Mouse (Mus musculus) embryo, embryonic 10 days (tissue): Measurements from ENCODE around the gene Vmn1r124.
"Not testable (repeated sequence)": the region's sequence is repeated elsewhere in the genome, so short reads cannot be mapped to it uniquely, and the experiment has no call there.

ENCODE experiments used
- DNase-seq: peaks from one replicate; pipeline ENCODE4 v3.0.0-alpha.2; 2015; ENCODE audit warnings: low spot score

The Vmn1r124 gene

GRCm38 (mm10) chr7:21260517-21260916 lies at the start of gene Vmn1r124:
Vmn1r124 (minus strand) TSS chr7:21260617.
- DNase-seq = not testable (repeated sequence)

- DNase-seq = not testable (repeated sequence)
Observed at GRCm38 (mm10) chr7:21301367-21301766, 41.0 kb upstream of the Vmn1r124 start, which contains the start of gene Vmn1r126. Vmn1r126 (minus strand) TSS chr7:21301467.

- not testable (repeated sequence) for DNase-seq
Observed at GRCm38 (mm10) chr7:21271879-21272278, 11.5 kb upstream of the Vmn1r124 start, which contains the start of gene Vmn1r125. Vmn1r125 (plus strand) TSS chr7:21272179.
